Comparison of ENCODE assay signal across 8 mouse cellular contexts in the genomic region with DNA sequence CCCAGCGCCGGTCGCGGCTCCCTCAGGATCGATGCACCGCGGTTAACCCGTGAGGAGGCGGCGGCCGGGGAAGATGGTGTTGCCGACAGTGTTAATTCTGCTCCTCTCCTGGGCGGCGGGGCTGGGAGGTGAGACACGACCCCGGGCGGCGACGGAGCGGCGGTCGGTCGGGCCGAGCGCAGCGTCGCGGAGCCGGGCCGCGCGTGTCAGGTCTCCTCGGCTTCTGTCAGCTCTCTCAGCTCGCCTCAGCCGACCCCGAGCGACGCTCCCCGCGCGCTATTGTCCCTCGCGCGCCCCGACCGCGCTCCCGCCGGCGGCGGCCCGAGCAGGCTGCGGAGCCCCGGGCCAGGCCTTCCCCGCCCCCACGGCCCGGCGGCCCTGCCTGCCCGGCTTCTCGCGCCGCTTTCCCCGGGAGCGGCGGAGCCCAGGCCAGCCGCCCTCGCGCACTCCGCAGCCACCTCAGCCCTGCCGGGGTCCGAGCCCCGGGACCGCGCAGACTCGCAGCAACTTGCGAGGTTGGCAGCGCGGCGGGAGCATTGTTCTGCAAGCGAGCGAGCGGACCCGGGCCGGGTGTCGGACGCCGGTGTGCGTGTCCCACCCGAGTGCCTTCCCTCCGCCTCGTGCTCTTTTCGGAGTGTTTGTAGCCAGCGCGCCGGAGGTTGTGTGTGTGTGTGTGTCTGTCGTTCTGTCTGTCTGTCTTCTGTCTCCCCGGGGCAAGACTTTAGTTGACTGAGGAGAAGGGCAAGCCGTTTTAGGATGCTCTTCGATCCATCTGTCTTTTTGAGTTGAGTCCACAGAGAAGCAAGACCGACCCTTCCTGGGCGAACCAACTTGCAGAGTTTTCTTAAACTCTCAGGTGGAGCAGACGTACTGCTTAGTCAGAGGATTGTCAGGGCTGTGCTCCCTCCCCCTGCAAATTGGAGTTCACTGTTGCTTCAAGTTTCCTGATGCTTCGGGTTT. TPM values are rescaled to one million over a fixed set of nuclear protein-coding genes. Genes with fewer than 3 reads are reported as not detected.
A peak's percentile ranks its signal among the peaks of the same experiment; 100 is the strongest.
DNase-seq lines count a peak whose midpoint lies in the region; ATAC-seq lines count a peak whose summit lies in the region.

No protein-coding gene starts in this region.

- H3K4me1 ChIP-seq in limb, embryonic 11.5 days (ENCODE audit: control insufficient read depth, insufficient read depth, low read length), result no peaks in the 10 kb centered on the region
- peaks cover 25% of the 10 kb centered on the region for H3K4me1 ChIP-seq in midbrain, embryonic 10.5 days

- no peaks in the 10 kb centered on the region for H3K36me3 ChIP-seq in limb, embryonic 11.5 days (ENCODE audit: control insufficient read depth, insufficient read depth, low read length)
- no peaks in the 10 kb centered on the region for H3K36me3 ChIP-seq in midbrain, embryonic 10.5 days

- H3K9me3 ChIP-seq in limb, embryonic 11.5 days (ENCODE audit: control insufficient read depth, low read length), result no peaks in the 10 kb centered on the region
- H3K9me3 ChIP-seq in midbrain, embryonic 10.5 days (replicated peaks), result no peaks in the 10 kb centered on the region

- under 1% methylated on average over 93 of the region's 103 CpGs for whole genome bisulfite sequencing in limb, embryonic 11.5 days
- under 1% methylated on average over 102 of the region's 103 CpGs for WGBS in midbrain, embryonic 10.5 days

- H3K4me2 ChIP-seq in limb, embryonic 11.5 days (ENCODE audit: low read depth, severe bottlenecking), result peak overlapping the region; percentile 79

- peak; percentile 74 for ATAC-seq in limb, embryonic 11.5 days (ENCODE audit: insufficient number of reproducible peaks, low FRiP score, low TSS enrichment, low read depth)

- H3K27me3 ChIP-seq in limb, embryonic 11.5 days (ENCODE audit: control insufficient read depth, insufficient read depth, low read length), result no peaks in the 10 kb centered on the region
- no peaks in the 10 kb centered on the region for H3K27me3 ChIP-seq in midbrain, embryonic 10.5 days (ENCODE audit: low read depth, poor library complexity, severe bottlenecking)

- H3K4me3 ChIP-seq in limb, embryonic 11.5 days (ENCODE audit: low read depth, low read length), result peak overlapping the region; percentile 77
- peak overlapping the region; percentile 95 for H3K4me3 ChIP-seq in midbrain, embryonic 10.5 days

- peak overlapping the region; percentile 96 for H3K9ac ChIP-seq in limb, embryonic 11.5 days (ENCODE audit: low read length)

- H3K27ac ChIP-seq in limb, embryonic 11.5 days (replicated peaks; ENCODE audit: low read depth, low read length), result peak overlapping the region; percentile 93
- peak overlapping the region; percentile 99 for H3K27ac ChIP-seq in midbrain, embryonic 10.5 days (replicated peaks)

- DNase-seq in left cerebral cortex, adult 18-20 months (ENCODE audit: low spot score in 2 of 2), result peak; percentile 25 to 38
- no peak for DNase-seq in left cerebral cortex, adult 11 months (ENCODE audit: low spot score)
- peak; percentile 50 to 57 for DNase-seq in cerebellum, postnatal 36 days
- DNase-seq in gastrocnemius, adult 18-20 months (ENCODE audit: low spot score), result peak; percentile 34
- peak; percentile 60 for DNase-seq in induced T-regulatory cell, adult 2 months (ENCODE audit: low read depth)
- peak; percentile 74 for DNase-seq in limb, embryonic 11.5 days (ENCODE audit: low spot score)
- peak; percentile 76 for DNase-seq in midbrain, embryonic 10.5 days (ENCODE audit: low spot score)
- peak; percentile 56 for DNase-seq in spleen, adult 12 weeks (ENCODE audit: low spot score)

RNA-seq across cellular contexts. Expression of gene Adam10, which starts 0.6 kb away (rescaled TPM):
- 10 to 100 TPM; 66.6 to 67.8 TPM for total RNA-seq in left cerebral cortex, adult 18-20 months (2021)
- 10 to 100 TPM; 13.9 to 15.7 TPM for total RNA-seq in gastrocnemius, adult 18-20 months (2021)
- polyA plus RNA-seq in limb, embryonic 11.5 days (2014; fragmentation: Nextera tagmentation; extraction: Ambion mirVana), result 52.4 and 52.5 TPM in 2 replicates
- polyA plus RNA-seq in midbrain, embryonic 10.5 days (2016; fragmentation: Nextera tagmentation; extraction: Ambion mirVana), result 66.2 and 72.7 TPM in 2 replicates

RNA-seq across cellular contexts. Expression of gene Mindy2, which starts 22.4 kb away (rescaled TPM):
- 10 to 100 TPM; 41.6 to 41.9 TPM for total RNA-seq in left cerebral cortex, adult 18-20 months (2021)
- 10 to 100 TPM; 12.5 to 13.9 TPM for total RNA-seq in gastrocnemius, adult 18-20 months (2021)
- polyA plus RNA-seq in limb, embryonic 11.5 days (2014; fragmentation: Nextera tagmentation; extraction: Ambion mirVana), result 3.3 and 4.3 TPM in 2 replicates
- polyA plus RNA-seq in midbrain, embryonic 10.5 days (2016; fragmentation: Nextera tagmentation; extraction: Ambion mirVana), result 5.0 and 6.4 TPM in 2 replicates

RNA-seq across cellular contexts. Expression of gene Gm10642, which starts 23.4 kb away (rescaled TPM):
- total RNA-seq in left cerebral cortex, adult 18-20 months (2021), result 1 to 10 TPM; 1.3 to 1.6 TPM
- total RNA-seq in gastrocnemius, adult 18-20 months (2021), result not detected
- polyA plus RNA-seq in limb, embryonic 11.5 days (2014; fragmentation: Nextera tagmentation; extraction: Ambion mirVana), result 0.13 and 0.17 TPM in 2 replicates
- polyA plus RNA-seq in midbrain, embryonic 10.5 days (2016; fragmentation: Nextera tagmentation; extraction: Ambion mirVana), result 0.25 and 0.33 TPM in 2 replicates

Comparison
In these comparisons a context has a peak if more than half of its experiments do, and no peak if none do; other contexts are left out.
1. RNA of gene Adam10, which starts 0.6 kb away (total RNA-seq): 66.6 to 67.8 TPM in left cerebral cortex, adult 18-20 months; 13.9 to 15.7 TPM in gastrocnemius, adult 18-20 months; every median in the first group is over 4 times any median in the second.